Mouse (Mus musculus) limb, embryonic 11.5 days (tissue): ENCODE data around the gene Slc25a20. TPM values are rescaled to one million over a fixed set of nuclear protein-coding genes. Genes with fewer than 3 reads are reported as not detected.

Experiments
- ATAC-seq: fragments of 200-750 bp; cut with Nextera tagmentation; 2 replicates; pipeline ENCODE4 v1.8.0; 2017; ENCODE audit warnings: low read depth; ENCODE audit not compliant: insufficient number of reproducible peaks, low FRiP score, low TSS enrichment
- DNase-seq: peaks from one replicate; pipeline ENCODE4 v3.0.0-alpha.2; 2015; ENCODE audit warnings: low spot score
- H3K27ac ChIP-seq: fragments of 300-500 bp; sonication (generic); replicated peaks from 2 replicates; pipeline ENCODE4 v1.5.1; 2014; ENCODE audit warnings: low read depth, mild to moderate bottlenecking, low read length
- H3K27me3 ChIP-seq: fragments of 300-500 bp; sonication (generic); 2 replicates; pipeline ENCODE4 v1.6.1; 2014; ENCODE audit warnings: mild to moderate bottlenecking, low read length, mixed read lengths; ENCODE audit not compliant: control insufficient read depth, insufficient read depth
- H3K36me3 ChIP-seq: fragments of 300-500 bp; sonication (generic); 2 replicates; pipeline ENCODE4 v1.6.1; 2014; ENCODE audit warnings: mild to moderate bottlenecking, low read length, moderate library complexity, mixed read lengths; ENCODE audit not compliant: control insufficient read depth, insufficient read depth
- H3K4me1 ChIP-seq: fragments of 300-500 bp; sonication (generic); 2 replicates; pipeline ENCODE4 v1.6.1; 2014; ENCODE audit warnings: low read length, mixed read lengths; ENCODE audit not compliant: control insufficient read depth, insufficient read depth
- H3K4me2 ChIP-seq: fragments of 300-500 bp; sonication (generic); 2 replicates; pipeline ENCODE4 v1.6.1; 2014; ENCODE audit warnings: low read depth, mild to moderate bottlenecking, moderate library complexity; ENCODE audit not compliant: severe bottlenecking
- H3K4me3 ChIP-seq: fragments of 300-500 bp; sonication (generic); 2 replicates; pipeline ENCODE4 v1.5.1; 2014; ENCODE audit warnings: low read depth, low read length
- H3K9ac ChIP-seq: fragments of 300-500 bp; sonication (generic); 2 replicates; pipeline ENCODE4 v1.6.1; 2014; ENCODE audit warnings: mild to moderate bottlenecking, low read length
- H3K9me3 ChIP-seq: fragments of 300-500 bp; sonication (generic); 2 replicates; pipeline ENCODE4 v1.6.1; 2016; ENCODE audit warnings: low read length; ENCODE audit not compliant: control insufficient read depth
- WGBS: fragments of 180-500 bp; shearing (Covaris S2); extraction: QIAGEN DNeasy Blood & Tissue Kit; methylation state at CpG from one replicate; pipeline ENCODE4 v1.1.7; 2014; 5-methylcytosine and 5-hydroxymethylcytosine counted together
- polyA plus RNA-seq: library from polyadenylated mRNA; unstranded; fragments of >200 nt; fragmentation: Nextera tagmentation; extraction: Ambion mirVana; gene quantifications from 2 replicates; pipeline ENCODE4 v1.2.1, GENCODE M21; 2014

The Slc25a20 gene
- polyA plus RNA-seq, 1 experiment from 2014 or later: 23.2 TPM

DNA sequence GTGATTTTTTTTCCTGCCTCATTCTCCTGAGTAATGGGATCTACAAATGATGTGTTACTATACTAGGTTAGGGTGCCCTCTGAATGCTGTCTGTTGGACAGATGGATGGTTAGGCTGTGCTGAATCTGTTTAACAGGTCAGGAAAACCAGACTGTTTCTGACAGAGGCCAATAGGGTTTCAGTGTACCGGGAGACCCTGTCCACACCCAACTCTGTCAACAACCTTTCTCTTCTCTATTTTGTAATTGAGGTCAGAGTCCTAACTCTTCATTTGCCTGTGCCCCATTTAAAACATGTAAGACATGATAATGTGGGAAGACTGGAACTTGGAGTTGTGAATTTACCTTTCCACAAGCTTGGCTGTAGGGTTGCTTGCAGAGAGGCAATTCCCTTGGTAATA is 28.1 kb downstream of the Slc25a20 start:
- WGBS: 77% methylated on average over 1 of the region's 1 CpGs
- Histone ChIP-seq H3K9me3 (no peaks in the 10 kb centered on the region), H3K36me3 (no peaks in the 10 kb centered on the region), H3K27ac (no peak overlapping the region), H3K4me1 (peaks cover 8% of the 10 kb centered on the region; the same call in 1 of the 2 replicates), H3K9ac (no peak overlapping the region), H3K27me3 (no peaks in the 10 kb centered on the region), H3K4me3 (no peak overlapping the region), H3K4me2 (no peak overlapping the region)
- no peak for DNase-seq
- ATAC-seq: no peak

DNA sequence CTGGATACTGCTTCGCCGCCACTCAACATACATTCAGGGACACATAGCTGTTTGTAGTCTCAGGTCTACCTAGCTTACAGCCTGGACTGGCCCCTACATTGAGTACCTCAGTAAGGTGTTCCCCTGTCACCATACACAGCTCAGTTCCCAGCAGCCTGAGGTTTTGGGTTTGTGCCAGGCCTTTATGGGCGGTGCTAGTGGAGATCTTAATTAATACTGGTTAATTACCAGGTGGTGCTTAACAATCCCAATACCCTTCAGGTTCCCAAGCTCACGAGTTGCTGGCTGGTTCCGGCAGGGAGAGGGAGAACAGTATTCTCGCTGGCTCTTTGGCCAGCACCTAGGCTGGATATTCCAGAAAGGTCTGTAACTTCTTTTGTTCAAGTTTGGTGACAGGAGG is 29.0 kb downstream of the Slc25a20 start:
- Histone ChIP-seq H3K27me3 (no peaks in the 10 kb centered on the region), H3K27ac (no peak overlapping the region), H3K36me3 (no peaks in the 10 kb centered on the region), H3K4me1 (peaks cover 8% of the 10 kb centered on the region; the same call in 1 of the 2 replicates), H3K4me2 (no peak overlapping the region), H3K4me3 (no peak overlapping the region), H3K9me3 (no peaks in the 10 kb centered on the region), H3K9ac (no peak overlapping the region)
- no peak for ATAC-seq
- DNase-seq: no peak
- WGBS: 85% methylated on average over 6 of the region's 6 CpGs

DNA sequence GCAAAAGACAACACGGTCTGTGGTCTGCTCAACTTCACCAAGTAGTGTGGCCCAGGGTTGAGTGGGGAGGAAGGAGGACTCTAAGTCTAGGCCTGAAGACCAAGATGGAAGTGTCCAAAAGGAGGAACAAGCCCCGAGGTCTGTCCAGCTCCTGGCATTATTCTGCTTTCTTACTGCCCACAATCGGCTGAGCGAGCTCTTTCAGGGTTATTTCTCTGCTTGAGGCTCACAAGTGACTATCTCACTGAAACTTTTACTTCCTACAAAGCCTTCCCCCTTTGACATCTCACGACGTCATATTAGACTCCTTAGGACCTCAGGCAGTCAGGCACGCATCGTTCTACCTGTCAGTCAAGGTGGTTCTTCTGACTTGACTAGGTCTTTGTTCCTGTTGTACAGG is 29.5 kb downstream of the Slc25a20 start:
- Histone ChIP-seq H3K27ac (no peak overlapping the region), H3K4me1 (peaks cover 8% of the 10 kb centered on the region; the same call in 1 of the 2 replicates), H3K4me2 (peak overlapping the region; percentile 91), H3K9ac (peak overlapping the region; percentile 74), H3K27me3 (no peaks in the 10 kb centered on the region), H3K4me3 (peak overlapping the region; percentile 69), H3K36me3 (no peaks in the 10 kb centered on the region), H3K9me3 (no peaks in the 10 kb centered on the region)
- ATAC-seq (no peak), DNase-seq (peak; percentile 24)
- WGBS: 71% methylated on average over 8 of the region's 8 CpGs

DNA sequence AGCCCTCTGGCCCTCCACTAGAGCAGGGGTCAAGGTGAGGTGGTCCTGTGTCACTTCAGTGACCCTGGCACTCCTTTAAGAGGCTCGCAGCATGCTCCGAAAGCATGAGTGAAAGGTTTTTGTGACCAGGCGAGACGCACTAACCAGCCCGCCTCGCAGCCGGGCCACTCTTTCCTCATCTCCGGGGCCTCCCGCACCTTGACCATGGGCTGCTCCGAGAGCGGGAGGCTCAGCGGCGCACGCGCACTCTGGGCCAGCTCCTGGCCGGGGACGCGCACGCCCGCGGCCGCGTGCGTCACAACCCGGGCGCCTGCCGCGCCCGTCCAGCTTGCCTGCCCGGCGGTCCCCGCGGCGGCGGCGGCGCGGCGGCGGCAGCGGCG is 29.9 kb downstream of the Slc25a20 start:
- Histone ChIP-seq H3K4me2 (peak overlapping the region; percentile 91), H3K9me3 (no peaks in the 10 kb centered on the region), H3K4me3 (peak overlapping the region; percentile 69), H3K27me3 (no peaks in the 10 kb centered on the region), H3K27ac (0 out of 2 replicates have a peak overlapping the region, but pooled peaks have one; percentile 8), H3K36me3 (no peaks in the 10 kb centered on the region), H3K4me1 (peaks cover 8% of the 10 kb centered on the region; the same call in 1 of the 2 replicates), H3K9ac (peak overlapping the region; percentile 74)
- ATAC-seq (peak; percentile 79), DNase-seq (peak; percentile 88)
- WGBS: under 1% methylated on average over 42 of the region's 42 CpGs

DNA sequence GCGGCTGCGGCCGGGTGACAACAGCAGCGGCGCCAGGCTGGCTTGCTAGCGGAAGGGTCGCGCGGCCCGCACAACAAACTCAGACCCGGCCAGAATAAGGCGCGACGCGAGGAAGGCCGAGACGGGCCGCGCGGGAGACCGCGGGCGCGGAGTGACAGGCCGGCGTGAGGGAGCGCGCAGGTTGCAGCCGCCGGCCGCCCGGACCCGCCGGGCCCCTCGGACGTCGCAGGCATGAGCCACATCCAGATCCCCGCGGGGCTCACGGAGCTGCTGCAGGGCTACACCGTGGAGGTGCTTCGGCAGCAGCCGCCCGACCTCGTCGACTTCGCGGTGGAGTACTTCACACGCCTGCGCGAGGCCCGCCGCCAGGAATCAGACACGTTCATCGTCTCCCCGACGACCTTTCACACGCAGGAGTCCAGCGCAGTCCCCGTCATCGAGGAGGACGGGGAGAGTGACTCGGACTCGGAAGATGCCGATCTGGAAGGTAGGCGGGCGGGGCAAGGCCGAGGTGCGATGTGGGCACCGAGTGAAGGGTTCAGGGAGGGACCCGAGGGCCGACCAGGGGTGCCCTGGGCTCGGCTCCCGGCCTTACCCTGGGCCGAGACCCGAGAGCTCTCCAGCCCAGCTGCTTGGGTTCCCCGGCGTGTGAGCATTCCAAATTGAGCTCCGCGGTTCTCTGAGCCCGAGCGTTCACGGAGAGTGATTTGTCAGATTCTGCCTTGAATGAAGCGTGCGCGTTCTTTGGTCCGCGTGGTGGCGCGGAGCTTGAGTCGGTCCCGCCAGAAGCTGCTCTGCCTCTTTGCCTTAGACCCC is 30.5 kb downstream of the Slc25a20 start:
- H3K27ac ChIP-seq: 0 out of 2 replicates have a peak overlapping the region, but pooled peaks have one; percentile 8
- H3K9me3 ChIP-seq: no peaks in the 10 kb centered on the region
- H3K4me1 ChIP-seq: peaks cover 8% of the 10 kb centered on the region; the same call in 1 of the 2 replicates
- H3K4me2 ChIP-seq: peak overlapping the region; percentile 91
- H3K9ac ChIP-seq: peak overlapping the region; percentile 74
- DNase-seq: peak; percentile 77
- under 1% methylated on average over 89 of the region's 92 CpGs for WGBS
- no peaks in the 10 kb centered on the region for H3K27me3 ChIP-seq
- peak overlapping the region; percentile 69 for H3K4me3 ChIP-seq
- no peaks in the 10 kb centered on the region for H3K36me3 ChIP-seq
- peak; percentile 53; the same call in 1 of the 2 replicates for ATAC-seq

- Histone ChIP-seq H3K27me3 (no peaks in the 10 kb centered on the region), H3K4me3 (no peak overlapping the region), H3K4me1 (peaks cover 8% of the 10 kb centered on the region; the same call in 1 of the 2 replicates), H3K27ac (no peak overlapping the region), H3K36me3 (no peaks in the 10 kb centered on the region), H3K4me2 (no peak overlapping the region), H3K9ac (no peak overlapping the region), H3K9me3 (no peaks in the 10 kb centered on the region)
- 87% methylated on average over 4 of the region's 4 CpGs for WGBS
- DNase-seq (no peak), ATAC-seq (no peak)
These were observed 32.1 kb downstream of the Slc25a20 start for GRCm38 (mm10) chr9:108693946-108694345.

DNA sequence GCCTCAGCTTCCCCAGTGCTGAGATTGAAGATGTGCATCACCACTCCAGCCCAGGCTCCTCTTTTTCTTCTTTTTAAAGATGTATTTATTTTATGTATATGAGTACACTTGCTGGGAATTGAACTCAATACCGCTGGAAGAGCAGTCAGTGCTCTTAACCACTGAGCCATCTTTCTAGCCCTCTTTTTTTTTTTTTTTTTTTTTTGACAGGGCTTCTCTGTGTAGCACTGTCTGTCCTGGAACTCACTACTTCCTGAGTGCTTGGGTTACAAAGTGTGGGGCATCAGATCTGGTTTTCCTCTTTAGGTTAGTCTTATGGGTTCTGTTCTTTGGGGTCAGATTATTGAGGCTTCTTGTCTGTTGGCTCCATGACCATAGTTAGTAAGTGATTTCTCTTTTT is 32.6 kb downstream of the Slc25a20 start:
- H3K9ac ChIP-seq: no peak overlapping the region
- DNase-seq (no peak), ATAC-seq (no peak)
- H3K4me2 ChIP-seq: no peak overlapping the region
- H3K27ac ChIP-seq: no peak overlapping the region
- no peaks in the 10 kb centered on the region for H3K36me3 ChIP-seq
- H3K4me3 ChIP-seq: no peak overlapping the region
- 79% methylated on average over 1 of the region's 1 CpGs for WGBS
- no peaks in the 10 kb centered on the region for H3K27me3 ChIP-seq
- no peaks in the 10 kb centered on the region for H3K9me3 ChIP-seq
- H3K4me1 ChIP-seq: peaks cover 8% of the 10 kb centered on the region; the same call in 1 of the 2 replicates

DNA sequence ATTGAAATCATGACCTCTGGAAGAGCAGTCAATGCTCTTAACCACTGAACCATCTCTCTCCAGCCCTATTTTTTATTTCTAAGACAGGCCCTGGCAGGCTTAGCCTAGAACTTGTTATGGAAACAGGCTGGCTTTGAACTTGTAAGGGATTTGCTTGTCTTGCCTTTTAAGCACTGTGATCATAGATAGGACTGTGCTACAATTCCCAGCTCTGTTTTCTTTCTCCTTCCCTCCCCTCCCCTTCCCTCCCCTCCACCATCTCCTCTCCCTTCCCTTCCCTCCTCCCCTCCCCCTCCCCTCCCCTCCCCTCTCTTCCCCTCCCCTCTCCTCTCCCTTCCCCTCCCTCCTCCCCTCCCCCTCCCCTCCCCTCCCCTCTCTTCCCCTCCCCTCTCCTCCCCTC is 40.6 kb downstream of the Slc25a20 start:
- Histone ChIP-seq H3K9me3 (no peaks in the 10 kb centered on the region), H3K27me3 (no peaks in the 10 kb centered on the region), H3K4me1 (no peaks in the 10 kb centered on the region), H3K27ac (no peak overlapping the region), H3K36me3 (no peaks in the 10 kb centered on the region), H3K4me2 (no peak overlapping the region), H3K9ac (no peak overlapping the region), H3K4me3 (no peak overlapping the region)
- ATAC-seq (no peak), DNase-seq (no peak)
